In the genomic region with DNA sequence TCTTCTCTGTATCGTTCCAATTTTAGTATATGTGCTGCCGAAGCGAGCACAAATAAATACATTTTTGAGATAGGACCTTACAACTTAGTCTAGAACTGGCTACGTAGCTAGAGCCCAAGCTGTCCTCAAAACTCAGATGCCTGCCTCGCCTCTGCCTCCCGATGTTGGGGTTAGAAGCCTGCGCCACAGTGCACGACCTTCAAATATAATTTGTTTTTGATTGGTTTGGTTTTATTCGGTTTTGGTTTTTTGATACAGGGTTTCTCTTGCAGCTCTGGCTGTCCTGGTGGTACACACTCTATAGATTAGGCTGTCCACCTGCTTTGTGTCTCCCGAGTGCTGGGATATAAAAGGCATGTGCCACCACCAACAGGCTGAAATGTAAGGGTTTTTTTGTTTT, we compare ENCODE assay signal across 8 mouse cellular contexts. TPM values are rescaled to one million over a fixed set of nuclear protein-coding genes. Genes with fewer than 3 reads are reported as not detected.
A peak's percentile ranks its signal among the peaks of the same experiment; 100 is the strongest.
DNase-seq lines count a peak whose midpoint lies in the region; ATAC-seq and TF ChIP-seq lines count a peak whose summit lies in the region.

No protein-coding gene starts in this region.

- H3K4me2 ChIP-seq in heart, embryonic 13.5 days, result peak overlapping the region; percentile 97
- H3K4me2 ChIP-seq in forebrain, postnatal 0 days (ENCODE audit: low read depth), result peak overlapping the region; percentile 77
- H3K4me2 ChIP-seq in liver, postnatal 0 days (ENCODE audit: low read depth, low read length), result peak overlapping the region; percentile 77; the same call in 1 of the 2 replicates

- no peak for TF ChIP-seq CTCF in G1E (IDR thresholded peaks at IDR 0.05; ENCODE audit: low read depth, low read length)
- no peak; the same call in 1 of the 2 replicates for TF ChIP-seq CTCF in forebrain, postnatal 0 days (IDR thresholded peaks at IDR 0.05; ENCODE audit: low read depth)
- TF ChIP-seq CTCF in liver, postnatal 0 days (IDR thresholded peaks at IDR 0.05; ENCODE audit: low read depth), result no peak

- H3K36me3 ChIP-seq in heart, embryonic 13.5 days, result peaks cover 23% of the 10 kb centered on the region
- peaks cover 37% of the 10 kb centered on the region for H3K36me3 ChIP-seq in G1E (replicated peaks)
- no peaks in the 10 kb centered on the region for H3K36me3 ChIP-seq in forebrain, postnatal 0 days (ENCODE audit: insufficient read depth)
- H3K36me3 ChIP-seq in liver, postnatal 0 days (replicated peaks; ENCODE audit: insufficient read depth, low read length), result peaks cover 25% of the 10 kb centered on the region

- H3K9ac ChIP-seq in heart, embryonic 13.5 days, result peak overlapping the region; percentile 78
- H3K9ac ChIP-seq in forebrain, postnatal 0 days, result peak overlapping the region; percentile 41; the same call in 1 of the 2 replicates
- no peak overlapping the region for H3K9ac ChIP-seq in liver, postnatal 0 days (replicated peaks)

- H3K27ac ChIP-seq in heart, embryonic 13.5 days (replicated peaks), result peak overlapping the region; percentile 84
- H3K27ac ChIP-seq in forebrain, postnatal 0 days (ENCODE audit: low read depth, low read length), result peak overlapping the region; percentile 60; the same call in 1 of the 2 replicates
- H3K27ac ChIP-seq in liver, postnatal 0 days (ENCODE audit: low read depth), result no peak overlapping the region

- no peak for TF ChIP-seq EP300 in liver, postnatal 0 days (IDR thresholded peaks at IDR 0.05; ENCODE audit: low read depth)

- no peaks in the 10 kb centered on the region for H3K27me3 ChIP-seq in heart, embryonic 13.5 days (replicated peaks)
- peaks cover 9% of the 10 kb centered on the region; the same call in 1 of the 2 replicates for H3K27me3 ChIP-seq in G1E (ENCODE audit: insufficient read depth, low read length)
- no peaks in the 10 kb centered on the region for H3K27me3 ChIP-seq in forebrain, postnatal 0 days (ENCODE audit: insufficient read depth, low read length)
- no peaks in the 10 kb centered on the region for H3K27me3 ChIP-seq in liver, postnatal 0 days (ENCODE audit: insufficient read depth, low read length)

- no peak for DNase-seq in heart, adult 11 months
- DNase-seq in G1E (ENCODE audit: low spot score), result no peak
- DNase-seq in forebrain, postnatal 0 days, result no peak
- no peak for DNase-seq in liver, postnatal 0 days
- DNase-seq in urinary bladder, postnatal 14 days (ENCODE audit: low spot score), result no peak
- DNase-seq in layer of hippocampus, adult 11-12 months (ENCODE audit: low spot score), result no peak

- H3K9me3 ChIP-seq in heart, embryonic 13.5 days, result no peaks in the 10 kb centered on the region
- no peaks in the 10 kb centered on the region for H3K9me3 ChIP-seq in G1E (replicated peaks)
- H3K9me3 ChIP-seq in forebrain, postnatal 0 days (ENCODE audit: low read length), result no peaks in the 10 kb centered on the region
- H3K9me3 ChIP-seq in liver, postnatal 0 days (ENCODE audit: low read length), result no peaks in the 10 kb centered on the region

- 74% methylated on average over 10 of the region's 10 CpGs for WGBS in heart, embryonic 13.5 days
- 75% methylated on average over 10 of the region's 10 CpGs for WGBS in forebrain, postnatal 0 days
- WGBS in liver, postnatal 0 days (ENCODE audit: insufficient replicate concordance), result 80% methylated on average over 10 of the region's 10 CpGs

- peaks cover 54% of the 10 kb centered on the region for H3K4me1 ChIP-seq in heart, embryonic 13.5 days
- H3K4me1 ChIP-seq in G1E (ENCODE audit: insufficient read depth, low read depth, low read length), result peaks cover 46% of the 10 kb centered on the region
- H3K4me1 ChIP-seq in forebrain, postnatal 0 days (ENCODE audit: insufficient read depth), result peaks cover 14% of the 10 kb centered on the region; the same call in 1 of the 2 replicates
- H3K4me1 ChIP-seq in liver, postnatal 0 days (ENCODE audit: insufficient read depth), result peaks cover 42% of the 10 kb centered on the region

- ATAC-seq in heart, embryonic 13.5 days (ENCODE audit: extremely low read depth, insufficient number of reproducible peaks, low FRiP score, low TSS enrichment), result no peak
- ATAC-seq in G1E (ENCODE audit: extremely low read depth, insufficient number of reproducible peaks, low FRiP score, poor library complexity, severe bottlenecking), result no peak
- ATAC-seq in forebrain, postnatal 0 days, result no peak
- ATAC-seq in liver, postnatal 0 days, result no peak
- ATAC-seq in monocyte, adult 5-6 weeks (replicated peaks; ENCODE audit: insufficient number of reproducible peaks, low FRiP score, low TSS enrichment, poor library complexity, severe bottlenecking), result no peak

- peak overlapping the region; percentile 75 for H3K4me3 ChIP-seq in heart, embryonic 13.5 days
- peak overlapping the region; percentile 84; the same call in 1 of the 2 replicates for H3K4me3 ChIP-seq in G1E (ENCODE audit: low read depth, low read length)
- H3K4me3 ChIP-seq in forebrain, postnatal 0 days (ENCODE audit: low read depth, low read length), result peak overlapping the region; percentile 85
- H3K4me3 ChIP-seq in liver, postnatal 0 days (ENCODE audit: low read depth, low read length), result peak overlapping the region; percentile 85; the same call in 1 of the 2 replicates

RNA-seq across cellular contexts. Expression of a gene that starts 0.8 kb away (rescaled TPM):
- polyA plus RNA-seq in heart, embryonic 13.5 days (2015; fragmentation: Nextera tagmentation; extraction: Ambion mirVana), result 1,093 and 1,212 TPM in 2 replicates
- total RNA-seq in G1E (2014; fragmentation: Nextera tagmentation), result 742 and 832 TPM in 2 replicates
- total RNA-seq in G1E (2017), result 308 and 330 TPM in 2 replicates
- 872 and 1,137 TPM in 2 replicates for polyA plus RNA-seq in G1E (2012)
- 960 and 1,112 TPM in 2 replicates for total RNA-seq in forebrain, postnatal 0 days (2014; rRNA removed)
- polyA plus RNA-seq in forebrain, postnatal 0 days (2015; fragmentation: Nextera tagmentation; extraction: Ambion mirVana), result 1,015 and 1,046 TPM in 2 replicates
- polyA plus RNA-seq in liver, postnatal 0 days (2015; fragmentation: Nextera tagmentation; extraction: Ambion mirVana), result 979 and 1,075 TPM in 2 replicates
- 158 to 185 TPM (median 179 TPM) in 3 replicates for total RNA-seq in monocyte, adult 5-6 weeks (2017)

RNA-seq across cellular contexts. Expression of a gene that starts 12.9 kb away (rescaled TPM):
- polyA plus RNA-seq in heart, embryonic 13.5 days (2015; fragmentation: Nextera tagmentation; extraction: Ambion mirVana), result 0.06 and 0.09 TPM in 2 replicates
- total RNA-seq in G1E (2014; fragmentation: Nextera tagmentation), result 0.29 TPM in 1 of 2 replicates, not detected in the other
- total RNA-seq in G1E (2017), result 0.11 and 0.17 TPM in 2 replicates
- 0.27 and 0.47 TPM in 2 replicates for polyA plus RNA-seq in G1E (2012)
- 28.0 and 34.5 TPM in 2 replicates for total RNA-seq in forebrain, postnatal 0 days (2014; rRNA removed)
- 3.6 and 4.7 TPM in 2 replicates for polyA plus RNA-seq in forebrain, postnatal 0 days (2015; fragmentation: Nextera tagmentation; extraction: Ambion mirVana)
- 0.04 and 0.06 TPM in 2 replicates for polyA plus RNA-seq in liver, postnatal 0 days (2015; fragmentation: Nextera tagmentation; extraction: Ambion mirVana)
- not detected in 3 replicates for total RNA-seq in monocyte, adult 5-6 weeks (2017)

RNA-seq across cellular contexts. Expression of a gene that starts 14.7 kb away (rescaled TPM):
- 0.67 and 1.0 TPM in 2 replicates for polyA plus RNA-seq in heart, embryonic 13.5 days (2015; fragmentation: Nextera tagmentation; extraction: Ambion mirVana)
- total RNA-seq in G1E (2014; fragmentation: Nextera tagmentation), result not detected in 2 replicates
- total RNA-seq in G1E (2017), result 0.33 and 0.46 TPM in 2 replicates
- polyA plus RNA-seq in G1E (2012), result 0.19 and 0.28 TPM in 2 replicates
- 2.5 and 3.3 TPM in 2 replicates for total RNA-seq in forebrain, postnatal 0 days (2014; rRNA removed)
- 1.1 and 1.3 TPM in 2 replicates for polyA plus RNA-seq in forebrain, postnatal 0 days (2015; fragmentation: Nextera tagmentation; extraction: Ambion mirVana)
- polyA plus RNA-seq in liver, postnatal 0 days (2015; fragmentation: Nextera tagmentation; extraction: Ambion mirVana), result 0.09 and 0.13 TPM in 2 replicates
- total RNA-seq in monocyte, adult 5-6 weeks (2017), result 0.29 to 17.0 TPM (median 3.0 TPM) in 3 replicates

RNA-seq across cellular contexts. Expression of a gene that starts 21.5 kb away (rescaled TPM):
- polyA plus RNA-seq in heart, embryonic 13.5 days (2015; fragmentation: Nextera tagmentation; extraction: Ambion mirVana), result 122 and 136 TPM in 2 replicates
- 81.7 and 86.7 TPM in 2 replicates for total RNA-seq in G1E (2014; fragmentation: Nextera tagmentation)
- 132 and 136 TPM in 2 replicates for total RNA-seq in G1E (2017)
- polyA plus RNA-seq in G1E (2012), result 492 and 603 TPM in 2 replicates
- 61.9 and 69.9 TPM in 2 replicates for total RNA-seq in forebrain, postnatal 0 days (2014; rRNA removed)
- polyA plus RNA-seq in forebrain, postnatal 0 days (2015; fragmentation: Nextera tagmentation; extraction: Ambion mirVana), result 67.9 and 76.5 TPM in 2 replicates
- polyA plus RNA-seq in liver, postnatal 0 days (2015; fragmentation: Nextera tagmentation; extraction: Ambion mirVana), result 77.6 and 80.1 TPM in 2 replicates
- total RNA-seq in monocyte, adult 5-6 weeks (2017), result 76.0 to 109 TPM (median 89.7 TPM) in 3 replicates

RNA-seq across cellular contexts. Expression of a gene that starts 34.4 kb away (rescaled TPM):
- polyA plus RNA-seq in heart, embryonic 13.5 days (2015; fragmentation: Nextera tagmentation; extraction: Ambion mirVana), result 41.4 and 43.1 TPM in 2 replicates
- total RNA-seq in G1E (2014; fragmentation: Nextera tagmentation) (13.9 and 20.2 TPM in 2 replicates), G1E (2017) (11.6 and 15.5 TPM in 2 replicates)
- 78.0 and 91.9 TPM in 2 replicates for polyA plus RNA-seq in G1E (2012)
- 64.2 and 91.5 TPM in 2 replicates for total RNA-seq in forebrain, postnatal 0 days (2014; rRNA removed)
- polyA plus RNA-seq in forebrain, postnatal 0 days (2015; fragmentation: Nextera tagmentation; extraction: Ambion mirVana), result 128 and 148 TPM in 2 replicates
- 24.9 and 25.8 TPM in 2 replicates for polyA plus RNA-seq in liver, postnatal 0 days (2015; fragmentation: Nextera tagmentation; extraction: Ambion mirVana)
- total RNA-seq in monocyte, adult 5-6 weeks (2017), result 8.9 to 28.4 TPM (median 25.4 TPM) in 3 replicates
